Mouse (Mus musculus) c-Kit-positive CD71-positive TER-119-positive erythroid progenitor cells, embryonic 14.5 days (primary cell): Measurements from ENCODE around the gene Fgf16.

Experiments used
- DNase-seq: peaks from one replicate; pipeline ENCODE4 v3.0.0-alpha.2; 2013; ENCODE audit warnings: low spot score

Gene Fgf16

DNA sequence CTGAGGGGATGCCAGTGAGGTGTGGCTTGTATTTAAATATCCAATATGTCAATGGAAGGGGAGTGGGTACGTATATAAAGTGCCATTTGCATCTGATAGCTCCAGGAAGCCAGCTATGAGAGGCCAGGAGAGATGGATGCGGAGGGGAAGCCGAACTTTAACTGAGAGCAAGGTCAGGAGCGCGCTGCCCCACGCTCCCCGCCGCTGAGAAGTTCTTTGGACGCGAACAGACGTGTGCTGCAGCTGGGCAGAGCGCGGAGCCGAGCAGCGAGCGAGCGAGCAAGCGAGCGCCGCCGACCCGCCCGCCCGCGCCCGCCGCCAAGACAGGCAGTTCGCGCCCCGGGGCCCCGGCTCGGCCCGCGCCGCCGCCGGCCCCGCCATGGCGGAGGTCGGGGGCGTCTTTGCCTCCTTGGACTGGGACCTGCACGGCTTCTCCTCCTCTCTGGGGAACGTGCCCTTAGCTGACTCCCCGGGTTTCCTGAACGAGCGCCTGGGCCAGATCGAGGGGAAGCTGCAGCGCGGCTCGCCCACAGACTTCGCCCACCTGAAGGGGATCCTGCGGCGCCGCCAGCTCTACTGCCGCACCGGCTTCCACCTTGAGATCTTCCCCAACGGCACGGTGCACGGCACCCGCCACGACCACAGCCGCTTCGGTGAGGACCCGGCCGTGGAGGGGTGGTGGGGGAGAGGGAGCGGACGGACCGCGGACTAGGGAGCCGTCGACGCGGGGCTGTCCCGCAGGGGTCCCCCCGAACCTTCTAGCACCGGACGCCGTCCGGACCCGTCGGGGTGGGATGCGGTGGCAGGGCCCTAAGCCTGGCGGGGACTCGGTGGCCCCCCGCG lies at the start of gene Fgf16:
Gene Fgf16 (plus strand): TSS at position 118 of the 843 bp plus-strand sequence.
- DNase-seq, result no peak

DNA sequence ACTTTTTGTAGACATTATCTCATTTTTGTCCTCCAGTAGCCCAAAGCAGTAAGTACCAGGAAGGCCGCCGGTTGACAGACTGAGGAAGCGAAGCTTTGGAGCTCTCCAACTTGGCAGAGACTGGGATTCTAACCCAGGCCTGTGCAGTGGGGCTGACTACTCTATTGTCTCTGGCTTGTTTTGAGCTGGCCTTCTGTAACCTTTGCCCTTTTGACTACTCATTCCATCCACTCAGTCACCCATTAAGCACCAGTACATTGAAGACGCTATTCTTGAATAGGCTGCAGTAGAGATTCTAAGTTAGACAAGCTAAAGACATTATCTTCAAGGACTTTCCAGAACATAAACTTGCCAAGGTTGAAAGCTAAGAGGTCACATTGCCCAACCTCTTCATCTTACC lies 49.3 kb upstream of the Fgf16 start:
- DNase-seq, result no peak

DNA sequence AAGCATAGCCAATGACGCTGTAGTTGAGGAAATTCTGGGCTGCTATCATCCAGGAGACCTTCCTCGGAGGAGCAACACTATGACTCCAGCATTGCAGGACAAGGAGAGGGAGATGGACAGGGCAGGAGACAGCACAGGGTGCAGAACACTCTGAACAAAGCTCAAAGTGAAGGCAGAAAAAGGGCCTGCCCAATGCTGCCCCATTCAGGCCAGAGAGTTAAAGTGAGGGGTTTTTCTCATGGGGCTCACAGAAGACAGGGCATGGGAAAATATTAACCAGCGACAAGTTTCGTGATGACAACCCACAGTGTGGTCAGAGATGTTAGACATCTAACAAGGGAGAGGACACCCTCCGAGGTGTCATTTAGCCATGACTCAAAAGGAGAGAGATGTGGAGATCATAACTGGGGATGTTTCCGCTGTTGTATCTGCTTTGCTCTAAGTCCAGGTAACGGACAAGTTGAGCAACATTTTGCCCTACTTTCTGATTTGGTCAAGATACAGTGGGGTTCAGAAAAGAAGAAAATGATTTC lies 48.2 kb upstream of the Fgf16 start:
- DNase-seq, result no peak

DNA sequence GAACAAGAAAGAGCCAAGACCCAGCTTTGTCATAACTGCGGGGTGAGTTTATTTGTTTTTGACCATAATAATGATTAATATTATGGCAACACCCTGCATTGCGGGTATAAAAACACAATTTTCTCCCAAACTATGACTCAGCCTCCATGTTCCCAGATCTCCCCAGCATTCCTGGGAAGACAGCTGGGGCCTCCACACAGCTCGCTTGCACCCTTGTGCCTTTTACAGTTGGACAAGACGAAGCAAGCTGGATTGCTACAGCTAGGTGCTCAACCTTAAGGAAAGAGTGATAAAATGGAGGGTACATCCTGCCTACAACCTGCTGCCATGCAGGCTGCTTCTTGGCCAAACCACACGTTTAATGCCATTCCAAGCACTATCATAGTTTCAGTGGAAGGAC lies 45.7 kb upstream of the Fgf16 start:
- DNase-seq, result no peak

DNA sequence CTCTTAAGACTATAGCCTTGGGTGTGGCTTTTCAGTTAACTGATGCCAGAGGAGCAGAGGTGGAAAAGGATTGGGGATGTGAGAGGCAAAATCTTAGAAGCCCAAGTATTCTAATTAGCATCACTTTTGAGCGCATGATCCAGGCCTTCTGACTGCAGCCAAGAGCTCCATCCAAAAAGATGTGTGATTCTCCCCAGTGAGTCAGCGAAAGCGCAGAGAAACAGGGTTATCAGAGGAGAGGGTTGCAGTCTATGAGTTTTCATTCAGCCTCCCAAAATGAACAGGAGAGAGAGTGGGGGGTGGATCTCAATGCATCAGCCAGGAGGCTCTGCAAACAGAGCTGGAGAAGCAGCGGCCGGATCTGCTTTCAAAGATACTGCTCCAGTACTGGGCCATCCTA lies 45.1 kb upstream of the Fgf16 start:
- DNase-seq, result no peak

DNA sequence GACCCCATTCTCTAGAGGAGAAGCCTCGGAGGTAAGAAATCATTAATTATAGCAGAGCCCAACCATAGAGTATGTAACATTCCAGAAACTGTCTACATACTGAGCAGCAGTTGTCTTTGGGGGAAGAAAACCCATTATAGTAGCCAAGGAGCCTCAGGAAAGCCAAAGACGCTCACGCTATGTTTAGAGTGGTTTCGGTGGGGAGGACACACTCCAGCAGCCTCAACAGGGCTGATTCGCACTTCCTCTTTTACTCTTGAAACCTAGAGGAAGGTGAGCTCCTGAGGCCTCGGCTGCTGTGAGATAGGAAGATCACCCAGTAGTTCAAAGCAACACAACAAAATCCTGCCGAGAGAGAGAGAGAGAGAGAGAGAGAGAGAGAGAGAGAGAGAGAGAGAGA lies 39.9 kb upstream of the Fgf16 start:
- DNase-seq, result no peak

DNA sequence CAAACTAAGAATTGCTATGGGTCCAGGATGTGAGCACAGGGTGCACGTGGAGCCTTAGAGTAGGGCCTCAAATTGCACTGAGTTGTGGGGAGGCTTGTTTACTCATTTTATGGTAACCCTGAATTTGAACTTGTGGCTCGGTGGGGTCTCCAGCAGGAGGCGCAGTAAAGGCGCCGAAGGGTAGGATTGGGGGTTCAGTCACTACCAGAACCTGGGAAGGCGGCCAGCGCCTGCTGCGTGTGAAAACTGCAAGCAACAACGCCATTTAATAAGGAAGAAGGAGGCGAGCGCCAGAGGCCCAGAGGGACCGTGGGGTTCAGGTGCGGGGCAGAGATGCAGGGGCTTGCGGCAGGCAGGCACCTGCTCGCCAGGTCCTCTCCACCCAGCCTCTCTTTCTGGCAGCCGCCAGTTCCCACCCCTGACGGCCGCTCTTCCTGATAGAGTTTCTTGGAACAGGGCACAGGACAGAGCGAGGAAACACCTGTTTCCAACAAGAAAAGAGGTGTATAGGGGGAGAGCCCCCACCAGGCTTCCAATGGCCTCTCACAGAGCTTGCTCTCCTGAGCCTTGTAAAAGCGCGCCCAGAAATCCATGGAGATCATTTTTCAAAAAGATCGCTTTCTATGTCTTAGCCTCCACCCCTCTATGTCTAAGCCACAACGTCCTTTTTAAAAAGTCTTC lies 1.1 kb upstream of the Fgf16 start:
- DNase-seq, result no peak

DNA sequence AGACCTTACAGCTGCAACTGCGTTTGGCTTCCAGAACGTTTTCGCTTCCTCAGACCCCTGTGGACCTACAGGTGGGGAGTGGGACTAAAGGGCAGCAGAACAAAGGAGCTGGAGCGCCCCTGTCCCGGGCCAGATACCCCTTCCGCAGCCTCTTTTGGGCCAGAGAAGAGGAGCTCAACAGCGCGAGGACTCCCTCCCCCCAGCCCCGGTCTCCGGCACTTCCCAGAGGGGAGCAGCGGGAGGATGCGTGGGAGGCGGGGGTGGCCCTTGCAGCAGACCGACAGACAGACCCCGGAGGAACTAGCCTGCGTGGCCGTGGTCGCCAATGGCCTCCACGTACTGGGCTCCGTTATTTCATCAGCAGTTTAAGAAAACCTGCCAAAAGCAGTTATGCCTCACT lies 467 bp upstream of the Fgf16 start:
- no peak for DNase-seq

DNA sequence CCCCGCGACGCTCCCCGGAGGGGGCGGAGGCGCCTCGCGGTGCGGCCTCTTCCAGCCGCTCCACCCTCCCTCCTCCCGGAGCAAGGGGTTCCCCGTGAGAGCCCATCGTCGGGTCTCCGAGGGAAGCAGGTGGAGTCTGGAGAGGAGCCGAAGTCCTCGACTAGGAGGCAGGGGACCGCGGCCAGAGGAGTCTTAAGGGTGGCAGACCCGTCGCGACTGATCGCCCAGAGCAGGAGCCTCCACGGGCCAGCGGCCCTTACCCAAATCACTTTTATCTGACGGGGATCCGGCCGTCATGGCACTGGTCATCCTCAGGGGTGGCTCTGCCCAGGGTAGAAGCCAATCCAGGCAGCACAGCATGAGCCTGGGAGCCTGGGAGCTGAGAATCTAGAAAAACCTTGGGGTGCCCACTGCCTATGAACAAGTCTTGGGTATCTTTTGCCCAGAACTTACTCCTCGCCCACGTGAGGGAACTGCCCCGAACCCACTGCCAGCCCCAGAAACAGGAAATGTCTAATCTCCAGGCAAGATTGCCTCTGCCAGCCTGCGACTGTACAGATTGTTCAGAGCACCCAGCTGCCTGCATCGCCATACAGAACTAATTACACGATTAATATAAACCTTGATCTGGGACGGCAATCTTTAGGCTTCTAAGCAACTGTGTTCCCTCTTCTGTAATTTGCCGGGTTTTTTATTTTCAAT lies 1.1 kb downstream of the Fgf16 start:
- no peak for DNase-seq

DNA sequence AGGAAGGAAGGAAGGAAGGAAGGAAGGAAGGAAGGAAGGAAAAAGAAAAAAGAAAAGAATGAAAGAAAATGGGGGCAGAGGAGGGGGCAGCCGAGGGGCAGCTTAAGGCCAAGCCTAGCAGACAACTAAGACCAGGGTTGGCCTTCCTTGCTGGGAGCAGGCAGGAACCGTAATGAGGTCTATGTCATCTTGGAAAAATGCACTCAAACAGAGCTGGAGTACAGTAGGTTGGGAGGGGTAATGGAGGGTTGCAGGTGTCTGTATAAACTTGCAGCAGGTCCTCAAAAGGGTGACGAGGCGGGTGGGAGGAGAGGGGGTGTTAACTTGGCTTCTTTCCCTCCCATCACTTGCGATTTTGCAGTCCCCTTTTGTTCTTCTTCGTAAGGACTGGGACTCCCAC lies 1.9 kb downstream of the Fgf16 start:
- no peak for DNase-seq

DNA sequence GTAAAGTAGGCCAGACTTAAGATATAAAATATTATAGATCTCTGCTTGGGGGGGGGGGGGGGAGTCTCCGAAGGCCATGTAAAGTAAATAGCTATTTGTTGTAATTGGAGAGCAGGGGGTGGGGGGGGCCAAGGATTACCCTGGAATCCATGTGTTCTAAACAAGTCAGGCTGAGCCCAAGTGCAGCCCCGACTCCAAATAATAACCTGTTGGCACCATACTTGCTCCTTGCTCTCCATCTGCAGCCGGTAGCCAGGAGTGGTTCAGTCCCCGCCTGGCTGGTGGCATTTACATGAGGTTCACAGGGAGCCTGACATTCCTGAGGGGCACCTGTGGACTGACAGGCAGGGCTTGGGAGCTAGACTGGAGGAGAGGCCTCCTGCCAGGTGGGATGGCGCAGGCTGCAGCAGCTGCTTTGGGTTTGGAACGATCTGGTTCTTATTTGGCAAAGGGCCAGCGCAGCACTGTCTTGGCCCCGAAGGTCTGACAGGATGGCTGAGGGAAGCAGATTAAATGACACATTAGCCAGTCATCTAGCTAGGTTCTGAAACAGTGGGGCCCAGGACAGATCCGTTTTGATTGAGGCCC lies 3.2 kb downstream of the Fgf16 start:
- DNase-seq, result no peak

DNA sequence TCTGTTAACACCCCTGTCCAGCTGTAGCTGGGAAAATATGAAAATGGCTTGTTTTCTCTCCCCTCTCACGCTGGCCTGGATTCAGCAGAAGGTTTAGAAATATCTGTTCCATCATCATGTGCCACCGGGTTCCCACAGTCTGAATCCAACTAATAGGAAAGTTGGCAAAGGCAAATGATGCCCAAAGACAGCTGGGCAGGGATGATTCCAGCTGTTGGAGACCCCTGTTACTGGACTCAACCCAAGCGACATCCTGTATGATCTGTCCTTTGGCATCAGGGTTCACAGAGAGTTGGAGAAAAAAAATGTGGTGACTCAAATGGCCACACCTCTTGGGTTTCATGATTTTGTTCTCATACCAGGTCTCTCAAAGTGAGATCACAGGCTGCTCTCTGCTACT lies 3.9 kb downstream of the Fgf16 start:
- DNase-seq, result no peak

DNA sequence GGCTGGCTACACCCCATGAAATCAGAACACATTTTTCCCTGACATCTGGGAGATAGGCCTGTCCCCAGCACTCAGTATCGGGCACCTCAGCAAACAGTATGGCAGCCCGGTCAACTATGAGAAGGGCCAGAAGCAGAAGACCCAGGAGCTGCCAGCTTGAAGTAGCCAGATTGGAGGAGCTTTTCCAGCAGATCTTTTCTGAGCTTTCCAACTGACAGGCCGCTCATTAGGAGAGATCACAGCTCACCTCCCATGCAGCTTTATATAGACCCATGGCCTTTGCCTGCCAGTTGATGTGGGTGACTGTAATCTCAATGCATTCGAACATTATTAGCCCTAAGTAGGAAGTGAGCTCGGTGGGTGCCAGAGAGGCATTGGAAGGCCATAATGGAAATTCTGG lies 9.2 kb downstream of the Fgf16 start:
- DNase-seq, result no peak

DNA sequence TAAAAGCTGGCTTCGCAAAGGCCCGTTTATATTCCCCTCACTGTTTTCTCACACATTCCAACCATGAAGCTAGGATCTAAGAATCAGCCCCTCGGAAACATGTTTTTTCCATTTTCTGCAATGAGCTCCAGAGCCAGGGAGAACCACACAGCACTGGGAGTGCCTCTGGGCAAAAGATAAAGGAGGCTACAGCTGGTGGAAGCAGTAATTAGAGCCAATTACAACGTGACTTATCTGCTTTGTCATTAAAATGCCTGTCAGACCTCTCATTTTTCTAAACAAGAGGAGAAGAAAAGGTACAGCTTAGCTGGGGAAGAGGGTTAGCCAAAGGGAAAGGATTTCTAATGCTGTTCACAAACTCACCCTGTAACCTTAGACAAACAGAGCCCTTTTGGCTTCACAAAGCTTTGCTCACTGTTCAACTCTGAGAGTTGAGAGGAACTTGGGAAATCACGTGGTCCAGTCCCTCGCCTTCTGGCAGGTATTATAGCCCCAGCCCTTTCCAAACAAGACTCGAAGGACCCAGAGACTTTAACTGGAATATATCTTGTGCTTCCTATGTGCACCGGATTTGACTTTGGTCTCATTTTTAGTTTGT lies 30.8 kb downstream of the Fgf16 start:
- DNase-seq, result no peak

DNA sequence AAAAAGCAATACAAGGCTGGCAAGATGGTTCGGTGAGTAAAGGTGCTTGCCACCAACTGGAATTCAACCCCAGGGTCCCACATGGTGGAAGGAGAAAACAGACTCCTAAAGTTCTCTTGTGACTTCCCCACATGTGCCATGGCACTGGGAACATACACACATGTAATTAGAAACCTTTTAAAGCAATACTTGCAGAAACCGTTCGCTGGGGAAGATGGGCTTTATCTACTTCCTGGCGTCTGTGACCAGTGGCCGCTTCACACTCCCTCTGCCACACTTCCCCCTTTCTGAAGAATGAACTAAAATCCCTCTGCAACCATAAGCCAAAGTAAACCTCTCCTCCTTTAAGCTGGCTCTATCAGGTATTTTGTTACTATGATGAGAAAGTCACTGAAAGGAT lies 60.4 kb downstream of the Fgf16 start:
- DNase-seq, result no peak
